Mouse (Mus musculus): ENCODE data around the gene Klk7. TPM values are rescaled to one million over a fixed set of nuclear protein-coding genes. Genes with fewer than 3 reads are reported as not detected.

The Klk7 gene
- polyA plus RNA-seq, 1 experiment from 2014 or later, result not detected

- Histone ChIP-seq H3K9ac (replicated peaks; ENCODE audit: low read depth) (no peak overlapping the region), H3K27ac (ENCODE audit: low read length) (no peak overlapping the region), H3K27me3 (replicated peaks; ENCODE audit: insufficient read depth, low read length) (no peaks in the 10 kb centered on the region), H3K36me3 (ENCODE audit: insufficient read depth, low read length) (no peaks in the 10 kb centered on the region), H3K4me1 (ENCODE audit: insufficient read depth, low read depth, low read length) (no peaks in the 10 kb centered on the region), H3K4me2 (replicated peaks; ENCODE audit: low read depth, low read length) (no peak overlapping the region), H3K4me3 (ENCODE audit: low read depth, low read length) (no peak overlapping the region), H3K9me3 (ENCODE audit: low read length) (no peaks in the 10 kb centered on the region)
- no peak for TF ChIP-seq CTCF (IDR thresholded peaks at IDR 0.05)
- TF ChIP-seq EP300 (IDR thresholded peaks at IDR 0.05), result no peak
- WGBS, result 87% methylated on average over 12 of the region's 12 CpGs
- DNase-seq (ENCODE audit: low spot score) (no peak), ATAC-seq (no peak)
Measured at GRCm38 (mm10) chr7:43857501-43857900, 46.4 kb downstream of the Klk7 start.

GRCm38 (mm10) chr7:43860411-43860810 is 49.3 kb downstream of the Klk7 start:
- H3K9me3 ChIP-seq (ENCODE audit: low read length), result no peaks in the 10 kb centered on the region
- H3K27ac ChIP-seq (ENCODE audit: low read length), result no peak overlapping the region
- H3K4me2 ChIP-seq (replicated peaks; ENCODE audit: low read depth, low read length), result no peak overlapping the region
- H3K4me1 ChIP-seq (ENCODE audit: insufficient read depth, low read depth, low read length), result no peaks in the 10 kb centered on the region
- H3K4me3 ChIP-seq (ENCODE audit: low read depth, low read length), result no peak overlapping the region
- DNase-seq (ENCODE audit: low spot score) (no peak), ATAC-seq (no peak)
- no peak overlapping the region for H3K9ac ChIP-seq (replicated peaks; ENCODE audit: low read depth)
- H3K36me3 ChIP-seq (ENCODE audit: insufficient read depth, low read length), result no peaks in the 10 kb centered on the region
- TF ChIP-seq CTCF (IDR thresholded peaks at IDR 0.05), result no peak
- no peak for TF ChIP-seq EP300 (IDR thresholded peaks at IDR 0.05)
- WGBS, result 78% methylated on average over 8 of the region's 8 CpGs
- no peaks in the 10 kb centered on the region for H3K27me3 ChIP-seq (replicated peaks; ENCODE audit: insufficient read depth, low read length)

Other genes starting within 250 kb of the Klk7 start
- 1.7 and 1.8 TPM in 2 replicates for gene Zfp658, start 249.0 kb upstream of the Klk7 start, polyA plus RNA-seq (2015; fragmentation: Nextera tagmentation; extraction: Ambion mirVana)
- 5.7 and 6.0 TPM in 2 replicates for gene Zfp719, start 231.7 kb upstream of the Klk7 start, polyA plus RNA-seq (2015; fragmentation: Nextera tagmentation; extraction: Ambion mirVana)
- 0.08 and 0.27 TPM in 2 replicates for gene Zfp819, start 204.1 kb upstream of the Klk7 start, polyA plus RNA-seq (2015; fragmentation: Nextera tagmentation; extraction: Ambion mirVana)
- gene Ceacam18, start 176.6 kb upstream of the Klk7 start, polyA plus RNA-seq (2015; fragmentation: Nextera tagmentation; extraction: Ambion mirVana), result 0.07 and 0.08 TPM in 2 replicates
- 3.2 and 4.0 TPM in 2 replicates for gene Siglece, start 151.1 kb upstream of the Klk7 start, polyA plus RNA-seq (2015; fragmentation: Nextera tagmentation; extraction: Ambion mirVana)
- gene Ctu1, start 139.3 kb upstream of the Klk7 start, polyA plus RNA-seq (2015; fragmentation: Nextera tagmentation; extraction: Ambion mirVana), result 8.5 and 9.0 TPM in 2 replicates
- 0.31 and 0.39 TPM in 2 replicates for gene Klk14, start 120.9 kb upstream of the Klk7 start, polyA plus RNA-seq (2015; fragmentation: Nextera tagmentation; extraction: Ambion mirVana)
- gene Klk13, start 98.7 kb upstream of the Klk7 start, polyA plus RNA-seq (2015; fragmentation: Nextera tagmentation; extraction: Ambion mirVana), result 4.8 and 6.3 TPM in 2 replicates
- not detected in 2 replicates for gene Klk12, start 42.4 kb upstream of the Klk7 start, polyA plus RNA-seq (2015; fragmentation: Nextera tagmentation; extraction: Ambion mirVana)
- 1.2 and 1.3 TPM in 2 replicates for gene Klk11, start 36.7 kb upstream of the Klk7 start, polyA plus RNA-seq (2015; fragmentation: Nextera tagmentation; extraction: Ambion mirVana)
- 2.6 and 4.2 TPM in 2 replicates for gene Klk10, start 30.3 kb upstream of the Klk7 start, polyA plus RNA-seq (2015; fragmentation: Nextera tagmentation; extraction: Ambion mirVana)
- gene Klk9, start 19.4 kb upstream of the Klk7 start, polyA plus RNA-seq (2015; fragmentation: Nextera tagmentation; extraction: Ambion mirVana), result 0.15 and 0.25 TPM in 2 replicates
- gene Klk8, start 13.7 kb upstream of the Klk7 start, polyA plus RNA-seq (2015; fragmentation: Nextera tagmentation; extraction: Ambion mirVana), result 41.9 and 47.1 TPM in 2 replicates
- gene Klk6, start 13.2 kb downstream of the Klk7 start, polyA plus RNA-seq (2015; fragmentation: Nextera tagmentation; extraction: Ambion mirVana), result not detected in 2 replicates
- not detected in 2 replicates for gene Klk5, start 30.7 kb downstream of the Klk7 start, polyA plus RNA-seq (2015; fragmentation: Nextera tagmentation; extraction: Ambion mirVana)
- not detected in 2 replicates for gene Klk4, start 69.9 kb downstream of the Klk7 start, polyA plus RNA-seq (2015; fragmentation: Nextera tagmentation; extraction: Ambion mirVana)
- gene Klk15, start 122.4 kb downstream of the Klk7 start, polyA plus RNA-seq (2015; fragmentation: Nextera tagmentation; extraction: Ambion mirVana), result not detected in 2 replicates
- gene Klk1b8, start 139.4 kb downstream of the Klk7 start, polyA plus RNA-seq (2015; fragmentation: Nextera tagmentation; extraction: Ambion mirVana), result not detected in 2 replicates
- not detected in 2 replicates for gene Klk1b1, start 155.5 kb downstream of the Klk7 start, polyA plus RNA-seq (2015; fragmentation: Nextera tagmentation; extraction: Ambion mirVana)
- gene Klk1b9, start 164.8 kb downstream of the Klk7 start, polyA plus RNA-seq (2015; fragmentation: Nextera tagmentation; extraction: Ambion mirVana), result not detected in 2 replicates
- gene Klk1b11, start 184.6 kb downstream of the Klk7 start, polyA plus RNA-seq (2015; fragmentation: Nextera tagmentation; extraction: Ambion mirVana), result not detected in 2 replicates
- gene Klk1b26, start 200.9 kb downstream of the Klk7 start, polyA plus RNA-seq (2015; fragmentation: Nextera tagmentation; extraction: Ambion mirVana), result not detected in 2 replicates
- not detected in 2 replicates for gene Klk1b27, start 241.0 kb downstream of the Klk7 start, polyA plus RNA-seq (2015; fragmentation: Nextera tagmentation; extraction: Ambion mirVana)